Mouse (Mus musculus): Measurements from ENCODE around the gene Csdc2.

- no peak for TF ChIP-seq CEBPB (IDR thresholded peaks at IDR 0.05; ENCODE audit: insufficient read depth, poor library complexity, severe bottlenecking)
- no peak for TF ChIP-seq USF1 (IDR thresholded peaks at IDR 0.05; ENCODE audit: low read depth)
- TF ChIP-seq POLR2A (IDR thresholded peaks at IDR 0.05; ENCODE audit: insufficient read length, low read depth): no peak
Measured at GRCm38 (mm10) chr15:81920546-81921217, 15.9 kb upstream of the Csdc2 start.
